Mouse (Mus musculus) adrenal gland, postnatal 4 days (tissue): ENCODE results near the gene Scand1. TPM values are rescaled to one million over a fixed set of nuclear protein-coding genes. Genes with fewer than 3 reads are reported as not detected.
A peak's percentile ranks its signal among the peaks of the same experiment; 100 is the strongest.

Experiments used
- DNase-seq, 2 experiments: peaks; one replicate each; pipeline ENCODE4 v3.0.0; 2021 to 2022; ENCODE audit warnings: low spot score in 2 of 2, mixed read lengths in 2 of 2
- total RNA-seq, 2 experiments: library from RNA; stranded (reverse); gene quantifications; 2 replicates each; pipeline ENCODE4 v1.2.3; 2021

Scand1 gene
- total RNA-seq, 2 experiments from 2014 or later, result 107 to 119 TPM

- DNase-seq, result no peak
Observed at GRCm38 (mm10) chr2:156309948-156310347, 2.6 kb downstream of the Scand1 start.

GRCm38 (mm10) chr2:156307261-156307660, 5.2 kb downstream of the Scand1 start:
- DNase-seq, result no peak

- DNase-seq, result no peak
Observed at GRCm38 (mm10) chr2:156305818-156306217, 6.7 kb downstream of the Scand1 start.

GRCm38 (mm10) chr2:156304351-156304750, 8.2 kb downstream of the Scand1 start:
- DNase-seq, result no peak

DNA sequence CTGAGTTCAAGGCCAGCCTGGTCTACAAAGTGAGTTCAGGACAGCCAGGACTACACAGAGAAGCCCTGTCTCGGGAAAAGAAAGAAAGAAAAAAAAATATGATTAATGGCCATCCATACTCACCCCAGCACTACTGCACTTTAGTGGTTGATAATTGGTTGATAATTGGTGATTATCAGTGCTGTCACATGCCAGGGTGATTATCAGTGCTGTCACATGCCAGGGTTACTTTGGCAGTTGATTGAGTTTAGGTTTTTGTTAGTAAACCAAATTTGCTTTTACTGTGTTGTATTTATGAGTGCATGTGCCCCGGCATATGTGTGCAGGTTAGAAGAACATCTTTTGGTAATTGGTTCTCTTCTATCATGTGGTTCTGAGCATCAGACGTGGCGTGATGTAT, 10.4 kb downstream of the Scand1 start:
- DNase-seq, result no peak

GRCm38 (mm10) chr2:156298458-156298857, 14.0 kb downstream of the Scand1 start:
- no peak for DNase-seq

DNA sequence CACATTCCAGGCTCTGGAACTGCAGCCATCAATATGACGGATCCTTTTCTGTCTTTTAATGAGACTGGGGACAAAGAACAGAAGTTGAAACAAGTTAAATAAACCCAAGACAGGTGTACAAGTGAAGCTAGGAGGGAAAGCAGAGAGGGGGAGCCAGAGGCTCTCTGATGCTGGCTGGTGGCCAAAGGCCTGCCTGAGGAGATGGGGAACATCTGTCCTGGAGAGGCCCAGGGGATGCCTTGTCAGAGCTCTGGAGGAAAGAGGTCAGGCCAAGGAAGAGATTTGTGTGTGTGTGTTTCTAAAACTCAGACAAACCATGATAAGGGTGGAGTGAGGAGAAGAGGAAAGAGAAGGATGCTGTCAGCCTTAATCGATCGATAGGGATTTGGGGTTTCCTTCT, 14.9 kb downstream of the Scand1 start:
- DNase-seq, result no peak

DNA sequence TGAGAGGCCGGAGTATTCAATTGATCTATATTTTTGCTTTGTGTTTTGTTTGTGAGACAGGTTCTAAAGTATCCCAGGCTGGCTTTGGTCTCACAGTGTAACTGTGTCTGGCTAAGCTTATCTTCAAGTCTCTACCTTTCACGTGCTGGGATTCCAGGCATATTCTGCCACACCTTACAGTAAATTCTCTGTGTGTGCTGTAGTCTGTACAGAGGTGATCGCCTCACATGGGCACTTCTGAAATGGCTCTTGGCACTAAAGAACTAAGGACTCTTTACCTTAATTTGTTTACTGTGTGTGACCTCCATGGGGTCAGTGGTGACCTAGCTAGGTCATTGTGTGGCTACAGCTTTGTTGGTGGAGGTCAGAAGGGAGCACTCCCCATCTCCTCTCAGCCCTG, 16.3 kb downstream of the Scand1 start:
- DNase-seq, result no peak

DNA sequence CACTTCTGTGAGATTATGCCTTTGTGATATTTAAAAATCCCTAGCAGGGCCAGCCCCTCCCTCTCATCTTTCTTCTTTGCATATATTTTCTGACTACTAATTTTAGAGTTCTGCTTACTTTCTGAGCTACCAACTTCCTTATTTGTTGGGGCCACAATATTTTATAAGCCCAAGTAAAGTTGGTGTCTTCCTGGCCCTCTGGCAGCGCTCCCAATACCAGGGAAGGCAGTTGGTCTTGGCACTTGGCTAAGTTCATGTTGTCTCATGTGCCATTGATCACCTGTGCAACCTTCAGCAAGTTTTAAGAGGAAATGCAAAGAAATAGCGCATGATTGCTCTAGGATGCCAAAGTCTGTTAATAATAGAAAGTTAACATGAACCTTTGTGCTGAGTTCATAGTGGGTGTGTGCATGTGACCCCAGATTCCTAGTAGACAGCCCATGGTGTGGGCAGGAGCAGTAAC, 16.9 kb downstream of the Scand1 start:
- no peak for DNase-seq

- no peak for DNase-seq
Observed at GRCm38 (mm10) chr2:156291998-156292397, 20.5 kb downstream of the Scand1 start.

GRCm38 (mm10) chr2:156289552-156290160, 22.8 kb downstream of the Scand1 start:
- no peak for DNase-seq

- DNase-seq, result no peak
Observed at GRCm38 (mm10) chr2:156288222-156288621, 24.3 kb downstream of the Scand1 start.

GRCm38 (mm10) chr2:156286733-156287132, 25.8 kb downstream of the Scand1 start:
- DNase-seq, result no peak

DNA sequence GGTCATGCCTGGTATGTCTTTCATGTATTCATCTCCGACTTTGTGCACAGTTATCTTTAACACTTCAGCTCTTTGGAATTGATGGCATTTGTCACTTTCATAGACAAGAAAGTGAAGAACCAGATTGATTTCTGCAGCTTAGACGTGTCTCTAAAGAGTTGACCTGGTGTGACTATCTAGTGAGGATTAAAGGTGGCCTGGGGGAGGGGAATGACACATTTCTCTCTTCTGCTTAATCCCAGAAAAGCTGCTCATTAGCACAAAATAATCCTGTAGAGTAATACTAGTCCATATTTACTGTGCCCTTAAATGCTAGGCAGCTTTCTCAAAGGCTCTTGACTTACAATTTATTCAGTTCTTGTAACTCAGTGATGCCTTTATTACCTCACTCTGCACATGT, 27.3 kb downstream of the Scand1 start:
- DNase-seq, result no peak

- DNase-seq, result no peak
Observed at GRCm38 (mm10) chr2:156281227-156281626, 31.3 kb downstream of the Scand1 start.

GRCm38 (mm10) chr2:156278226-156279017, 34.1 kb downstream of the Scand1 start:
- peak; percentile 25 to 69 for DNase-seq

- no peak for DNase-seq
Observed at GRCm38 (mm10) chr2:156272553-156272952, 40.0 kb downstream of the Scand1 start.

DNA sequence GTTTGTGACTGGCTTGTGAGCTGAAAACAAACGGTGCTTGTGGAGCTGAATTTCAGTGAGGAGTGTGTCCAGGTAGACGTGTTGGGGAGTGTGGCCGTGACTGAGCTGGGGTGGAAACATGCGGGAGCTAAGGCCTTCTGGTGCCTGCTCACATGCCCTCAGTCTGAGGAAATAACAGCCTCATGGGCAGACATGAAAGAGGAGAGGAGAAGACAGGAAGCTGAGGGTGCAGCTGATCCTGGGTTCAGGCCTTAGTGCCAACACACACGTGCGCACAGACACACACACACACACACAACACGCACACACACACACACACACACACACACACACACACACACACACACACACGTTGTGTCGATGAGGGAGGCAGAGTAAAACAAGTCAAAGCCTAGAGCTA, 44.9 kb downstream of the Scand1 start:
- no peak for DNase-seq

- no peak for DNase-seq
Observed at GRCm38 (mm10) chr2:156263204-156263893, 49.2 kb downstream of the Scand1 start.
